Mouse (Mus musculus) layer of hippocampus, adult 9-10 months (tissue): ENCODE results near the gene Pknox1.
"Not testable (repeated sequence)": the region's sequence is repeated elsewhere in the genome, so short reads cannot be mapped to it uniquely, and the experiment has no call there.

Experiments
- DNase-seq: peaks from one replicate; pipeline ENCODE4 v3.0.0; 2022; ENCODE audit warnings: low spot score

The Pknox1 gene

DNA sequence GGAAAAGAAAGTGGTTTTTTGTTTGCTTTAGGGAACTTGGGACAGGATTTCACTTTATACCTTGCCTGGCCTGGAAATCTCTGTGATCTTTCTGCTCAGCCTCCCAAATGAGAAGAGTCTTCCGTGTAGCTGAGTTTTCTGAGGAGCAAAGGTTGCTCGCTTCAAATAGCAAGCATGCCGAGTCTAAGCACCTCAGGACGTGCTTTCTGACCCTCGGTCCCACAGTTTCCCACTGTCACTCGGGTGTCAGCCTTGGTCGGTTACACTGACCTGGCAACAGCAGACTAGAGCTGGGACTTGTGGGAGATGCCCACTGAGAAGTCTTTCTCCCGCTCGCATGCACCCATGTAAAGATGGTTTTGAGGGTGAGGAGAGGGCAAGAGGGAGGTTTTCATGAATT, 33.4 kb downstream of the Pknox1 start:
- no peak for DNase-seq

DNA sequence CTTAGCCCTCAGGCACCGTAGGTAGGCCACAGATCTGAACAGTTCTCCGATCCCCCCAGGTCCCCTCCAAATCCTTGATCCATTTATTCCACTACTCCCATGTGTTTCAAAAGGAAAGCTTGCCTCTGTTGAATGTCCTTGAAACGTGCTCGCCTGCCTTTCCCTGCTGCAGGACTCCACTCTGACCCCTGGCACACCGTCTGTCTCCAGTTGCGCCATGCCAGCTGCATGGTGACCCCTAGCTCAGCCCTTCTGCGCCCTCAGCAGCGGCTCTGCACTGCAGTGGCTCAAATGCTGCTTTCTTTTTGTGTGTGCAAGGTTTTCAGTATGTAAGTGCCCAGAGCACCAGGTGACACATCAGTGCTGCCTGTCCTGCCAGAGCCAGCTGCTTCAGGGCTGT, 34.1 kb downstream of the Pknox1 start:
- no peak for DNase-seq

- DNase-seq, result no peak
Observed at GRCm38 (mm10) chr17:31606424-31606823, 41.9 kb downstream of the Pknox1 start.

- no peak for DNase-seq
Observed at GRCm38 (mm10) chr17:31607256-31607951, 42.9 kb downstream of the Pknox1 start.

DNA sequence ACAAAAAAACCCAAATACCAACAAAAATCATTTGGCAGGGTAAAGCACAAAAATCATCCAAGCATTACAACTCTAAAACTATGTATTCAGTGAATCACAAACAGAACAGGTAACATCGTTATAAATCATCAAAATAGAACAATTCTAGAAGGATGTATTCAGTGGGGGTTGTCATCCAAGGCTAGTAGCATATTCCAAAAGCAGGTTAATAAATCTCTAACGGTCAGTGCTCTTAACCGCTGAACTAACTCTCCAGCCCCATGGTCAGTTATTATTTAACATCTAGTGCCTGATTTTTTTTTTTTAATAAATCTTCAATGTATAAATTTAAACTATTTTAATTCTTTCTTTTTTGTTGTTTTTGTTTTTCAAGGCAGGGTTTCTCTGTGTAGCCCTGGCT, 44.6 kb downstream of the Pknox1 start:
- DNase-seq, result not testable (repeated sequence)

DNA sequence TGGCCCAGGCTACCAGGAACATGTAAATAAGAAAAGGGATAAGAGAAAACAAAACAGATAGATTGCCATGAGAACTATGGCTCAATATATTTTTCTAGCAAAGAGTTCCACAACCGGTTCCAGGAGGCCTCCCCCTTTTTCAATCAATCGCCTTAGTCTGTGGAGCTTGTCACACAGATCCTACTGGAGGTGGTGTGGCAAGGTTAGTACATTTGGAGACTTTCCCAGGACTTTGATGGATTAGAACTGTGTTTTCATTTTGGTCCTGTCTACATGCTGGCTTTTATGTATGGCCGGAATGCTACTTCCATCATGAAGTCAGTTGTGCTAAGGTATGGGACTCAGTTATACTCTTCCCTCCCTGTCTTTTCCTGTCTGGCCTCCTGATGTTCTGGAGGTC, 45.4 kb downstream of the Pknox1 start:
- no peak for DNase-seq

DNA sequence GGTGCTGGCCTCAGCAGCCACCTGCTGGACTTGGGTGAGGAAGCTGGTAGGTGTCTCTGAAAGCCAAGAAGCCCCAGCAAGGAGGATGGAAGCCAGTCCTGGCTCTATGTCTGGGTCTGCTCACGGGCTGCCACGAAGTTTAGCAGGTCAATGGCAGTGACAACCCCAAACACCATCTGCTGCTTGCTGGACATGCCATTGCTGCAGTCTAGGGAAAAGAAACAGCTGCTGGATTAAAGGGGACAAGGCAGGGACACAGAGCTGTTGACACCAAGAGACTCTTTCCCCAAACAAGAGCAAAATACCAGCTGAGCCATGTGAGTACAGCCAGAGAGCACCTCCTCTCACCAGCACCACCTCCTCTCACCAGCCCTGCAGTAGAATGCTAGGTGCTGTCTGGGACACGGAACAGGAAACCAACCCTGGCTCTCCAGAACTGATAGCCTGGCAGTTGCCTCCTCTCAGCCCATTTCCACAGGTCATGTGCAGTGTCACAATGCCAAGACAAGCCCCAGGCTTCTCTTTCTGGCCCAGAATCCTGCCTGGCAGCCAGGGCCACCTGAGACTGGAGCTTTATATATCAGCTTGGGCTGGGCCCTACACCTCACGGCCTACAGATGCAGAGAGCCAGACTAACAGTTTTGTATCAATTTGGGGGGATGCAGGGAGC, 48.7 kb downstream of the Pknox1 start:
- DNase-seq, result no peak

DNA sequence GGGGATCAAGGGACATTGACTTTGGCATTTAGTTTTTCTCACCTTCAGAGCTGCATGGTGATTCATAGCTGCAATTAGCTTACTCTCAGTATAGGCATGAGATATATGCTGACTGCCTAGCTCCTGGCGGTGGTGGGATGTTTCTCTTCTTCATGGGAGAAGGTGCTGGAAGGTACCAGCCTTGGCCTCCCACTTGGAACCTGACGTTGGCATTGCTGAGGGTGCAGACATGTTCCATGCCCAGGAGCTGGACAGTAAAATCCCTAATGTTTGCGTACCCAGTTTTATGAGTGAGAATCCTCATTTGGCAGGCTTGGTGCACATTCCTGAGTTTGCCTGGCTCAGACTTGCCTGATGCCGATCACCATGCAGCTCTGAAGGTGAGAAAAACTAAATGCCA, 58.6 kb downstream of the Pknox1 start:
- no peak for DNase-seq

DNA sequence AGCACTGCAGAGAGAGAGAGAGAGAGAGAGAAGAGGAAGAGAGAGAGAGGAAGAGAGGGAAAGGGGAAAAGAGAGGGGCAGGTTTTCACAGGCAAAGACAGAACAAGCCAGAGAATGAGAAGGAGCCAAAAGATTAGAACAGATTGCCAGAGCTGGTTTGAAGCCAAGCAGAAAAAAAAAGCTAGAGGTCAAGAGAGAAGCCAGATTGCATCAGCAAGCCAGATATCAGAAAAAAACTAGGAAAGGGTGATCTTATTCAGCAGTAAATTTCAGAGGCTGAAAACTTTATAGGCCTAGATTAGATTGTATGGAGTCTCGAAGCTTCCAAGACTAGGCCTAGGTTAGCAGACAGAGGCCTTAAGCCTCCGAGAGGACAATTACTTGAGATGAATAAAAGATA, 63.4 kb downstream of the Pknox1 start:
- no peak for DNase-seq

GRCm38 (mm10) chr17:31631081-31631800, 66.7 kb downstream of the Pknox1 start:
- no peak for DNase-seq

- DNase-seq, result no peak
Observed at GRCm38 (mm10) chr17:31633007-31633406, 68.5 kb downstream of the Pknox1 start.

DNA sequence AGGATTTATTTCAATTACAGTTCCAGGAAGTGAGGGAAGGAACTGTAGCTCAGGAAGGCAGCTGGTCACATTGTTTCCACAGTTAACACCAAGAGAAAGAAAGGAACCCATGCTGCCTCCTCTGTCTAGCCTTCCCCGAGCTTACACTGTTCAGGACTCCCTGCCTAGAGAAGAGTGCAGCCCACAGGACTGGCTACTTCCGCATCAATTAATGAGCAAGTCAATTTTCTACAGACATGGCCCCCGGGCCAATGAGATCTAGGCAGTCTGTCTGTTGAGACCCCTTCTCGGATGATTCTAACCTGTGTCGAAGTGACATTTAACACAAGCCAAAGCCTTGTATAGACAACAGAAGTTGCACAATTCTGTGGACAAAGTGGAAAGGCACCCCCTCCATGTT, 70.4 kb downstream of the Pknox1 start:
- no peak for DNase-seq

GRCm38 (mm10) chr17:31635781-31636180, 71.2 kb downstream of the Pknox1 start:
- no peak for DNase-seq

GRCm38 (mm10) chr17:31636277-31636941, 71.9 kb downstream of the Pknox1 start:
- DNase-seq, result no peak

DNA sequence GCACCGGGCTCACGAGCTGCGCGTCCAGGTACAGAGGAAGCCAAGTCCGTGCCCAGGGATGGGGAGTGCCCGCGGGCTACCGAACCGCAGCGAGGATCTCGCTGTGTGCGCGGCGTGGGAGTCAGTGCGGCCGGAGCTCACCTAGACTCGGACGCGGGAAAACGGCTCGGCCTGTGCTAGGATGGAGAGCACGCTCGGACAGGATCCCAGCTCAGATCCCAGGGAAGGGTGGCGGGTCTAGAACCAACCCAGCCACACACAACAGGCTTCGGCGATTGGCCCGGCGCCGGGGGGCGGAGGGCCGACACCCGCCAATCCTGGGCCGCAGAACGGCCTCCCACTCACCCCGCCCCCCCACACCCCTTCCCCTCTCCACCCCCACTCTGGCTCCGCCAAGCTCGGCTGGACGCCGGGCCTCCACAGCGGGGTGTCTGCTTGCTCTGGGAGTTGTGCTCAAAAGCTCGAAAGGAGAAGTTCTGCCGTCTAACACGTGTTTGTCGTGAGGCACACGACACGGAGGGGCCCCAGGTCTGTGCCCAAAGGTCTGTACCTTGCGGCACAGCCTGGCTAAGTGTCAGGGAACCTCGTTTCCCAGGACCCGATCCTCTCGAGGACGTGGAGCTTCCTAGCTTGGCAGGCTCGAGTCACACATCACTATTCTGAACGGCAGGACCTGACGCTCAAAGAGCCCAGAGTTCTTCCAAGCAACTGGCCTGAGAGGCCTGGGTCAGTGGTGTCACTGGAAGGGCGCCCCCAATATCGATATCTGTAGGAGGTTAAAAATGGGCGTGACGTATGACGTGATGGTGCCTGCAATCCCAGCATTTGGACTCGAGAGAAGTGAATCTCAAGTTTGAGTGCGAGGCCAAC, 72.6 kb downstream of the Pknox1 start, which contains the start of gene Cbs:
TSS of gene Cbs (minus strand) at position 297 of the 870 bp plus-strand sequence.
- no peak for DNase-seq

DNA sequence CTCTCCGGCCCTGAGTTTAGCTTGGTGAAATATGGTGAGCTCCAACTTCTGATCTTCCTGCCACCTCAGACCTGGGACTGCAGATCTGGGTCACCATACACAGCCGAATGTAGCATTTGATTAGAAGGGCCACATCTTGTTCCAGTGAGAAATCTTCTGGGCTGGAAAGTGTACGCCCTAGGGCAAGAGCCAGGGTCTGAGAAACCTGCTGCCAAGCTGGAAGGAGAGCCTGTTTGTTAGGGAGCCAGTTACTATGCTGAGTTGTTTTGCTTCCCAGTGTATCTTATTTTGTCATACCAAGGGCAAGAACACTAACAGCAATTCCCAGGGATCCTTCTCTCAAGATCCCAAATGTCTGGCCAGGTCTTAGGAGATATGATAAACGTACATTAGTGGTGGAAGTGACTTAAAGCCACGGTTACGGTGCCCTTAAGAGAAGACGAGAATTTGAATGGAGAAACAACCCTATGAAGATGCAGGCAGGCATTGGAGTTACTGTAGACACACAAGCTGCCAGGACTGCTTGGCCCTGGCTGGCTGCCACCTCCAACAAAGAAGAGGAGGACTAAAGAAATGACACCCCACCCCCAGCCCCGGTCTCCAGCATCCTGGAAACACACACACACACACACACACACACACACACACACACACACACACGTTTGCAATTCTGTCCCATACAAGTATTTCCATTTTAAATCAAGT, 73.5 kb downstream of the Pknox1 start:
- no peak for DNase-seq

DNA sequence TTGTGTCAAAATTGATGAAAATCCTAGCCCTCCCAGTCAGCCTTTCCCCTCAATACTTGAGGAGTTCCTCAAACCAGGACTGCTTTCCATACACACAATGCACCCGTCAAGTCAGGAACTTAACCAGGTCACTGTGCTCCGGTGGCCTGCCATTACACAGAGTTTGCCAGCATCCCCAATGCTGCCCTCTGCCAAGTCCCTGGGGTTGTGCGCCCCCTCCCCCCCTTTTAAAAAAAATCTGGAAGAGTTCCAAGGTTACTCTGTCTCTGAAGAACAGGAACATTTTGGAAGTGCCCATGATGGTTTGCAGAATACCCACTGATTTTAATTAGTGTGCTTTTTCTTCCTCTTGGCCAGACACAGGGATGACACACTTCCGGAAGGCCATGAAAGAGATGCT, 75.1 kb downstream of the Pknox1 start:
- DNase-seq, result no peak

DNA sequence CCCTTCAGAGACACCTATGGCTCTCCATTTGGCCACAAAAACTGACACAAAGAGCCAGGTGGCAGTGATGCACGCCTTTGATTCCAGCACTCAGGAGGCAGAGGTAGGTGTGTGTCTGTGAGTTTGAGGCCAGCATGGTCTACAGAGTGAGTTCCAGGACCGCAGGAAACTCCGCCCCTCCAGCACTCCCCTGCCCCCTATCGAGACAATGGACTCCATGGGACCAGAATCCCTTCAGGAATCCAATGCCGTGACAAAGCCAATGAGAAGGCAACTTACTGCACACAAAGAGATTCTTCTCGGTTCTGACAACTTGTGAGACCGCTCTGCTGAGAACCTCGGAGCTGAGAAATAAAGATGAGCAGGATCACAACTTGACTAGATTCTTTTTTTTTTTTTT, 77.8 kb downstream of the Pknox1 start:
- DNase-seq, result no peak

DNA sequence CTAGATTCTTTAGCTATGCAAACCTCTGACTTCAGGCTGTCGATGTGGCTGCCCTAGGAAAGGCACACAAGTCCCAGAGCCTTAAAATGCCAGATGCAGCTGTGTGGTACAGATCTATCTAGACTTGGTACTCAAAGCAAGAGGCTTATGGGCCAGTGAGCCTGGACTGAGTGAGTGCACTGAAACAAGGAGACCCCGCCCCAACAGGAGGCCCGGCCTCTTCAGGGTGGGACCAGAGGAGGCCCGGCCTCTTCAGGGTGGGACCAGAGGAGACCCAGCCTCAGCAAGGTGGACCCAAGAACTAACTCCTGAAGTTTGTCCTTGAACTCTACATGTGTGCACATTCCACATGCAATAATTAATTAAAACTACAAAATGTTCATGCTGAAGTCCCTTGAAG, 78.4 kb downstream of the Pknox1 start:
- DNase-seq, result no peak

DNA sequence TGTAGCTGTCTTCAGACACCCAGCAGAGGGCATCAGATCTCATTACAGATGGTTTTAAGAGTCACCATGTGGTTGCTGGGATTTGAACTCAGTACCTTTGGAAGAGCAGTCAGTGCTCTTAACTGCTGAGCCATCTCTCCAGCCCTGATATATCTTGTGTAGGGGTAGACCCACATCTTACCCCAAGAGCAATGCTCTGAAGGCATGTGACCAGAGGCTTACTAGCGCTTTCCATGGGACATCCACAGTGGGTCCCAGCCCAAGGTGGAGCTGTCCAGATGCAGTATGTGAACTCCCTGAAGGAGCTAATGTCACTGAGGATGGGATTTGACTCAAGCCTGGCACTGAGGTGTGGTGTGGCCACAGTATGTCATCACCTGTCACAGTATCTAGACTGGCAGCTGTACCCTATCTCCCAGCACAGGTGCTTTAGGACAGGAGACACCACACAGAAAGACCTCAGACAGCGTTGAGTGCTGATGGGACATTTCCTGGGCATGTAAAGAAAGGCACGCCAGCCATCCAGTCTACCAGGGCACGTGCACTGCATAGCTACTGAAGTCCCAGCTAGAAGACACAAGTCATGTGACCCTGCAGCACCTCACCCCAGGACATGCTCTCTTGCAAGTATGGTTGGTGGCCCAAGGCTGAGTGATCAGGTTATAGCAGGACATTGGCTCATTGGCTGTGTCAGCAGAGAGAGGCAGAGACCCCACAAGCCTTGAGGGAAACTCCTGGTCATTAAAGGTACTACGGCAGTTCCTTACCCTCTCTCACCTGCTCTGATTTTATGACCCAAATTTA, 81.9 kb downstream of the Pknox1 start:
- no peak for DNase-seq
